In the genomic region with DNA sequence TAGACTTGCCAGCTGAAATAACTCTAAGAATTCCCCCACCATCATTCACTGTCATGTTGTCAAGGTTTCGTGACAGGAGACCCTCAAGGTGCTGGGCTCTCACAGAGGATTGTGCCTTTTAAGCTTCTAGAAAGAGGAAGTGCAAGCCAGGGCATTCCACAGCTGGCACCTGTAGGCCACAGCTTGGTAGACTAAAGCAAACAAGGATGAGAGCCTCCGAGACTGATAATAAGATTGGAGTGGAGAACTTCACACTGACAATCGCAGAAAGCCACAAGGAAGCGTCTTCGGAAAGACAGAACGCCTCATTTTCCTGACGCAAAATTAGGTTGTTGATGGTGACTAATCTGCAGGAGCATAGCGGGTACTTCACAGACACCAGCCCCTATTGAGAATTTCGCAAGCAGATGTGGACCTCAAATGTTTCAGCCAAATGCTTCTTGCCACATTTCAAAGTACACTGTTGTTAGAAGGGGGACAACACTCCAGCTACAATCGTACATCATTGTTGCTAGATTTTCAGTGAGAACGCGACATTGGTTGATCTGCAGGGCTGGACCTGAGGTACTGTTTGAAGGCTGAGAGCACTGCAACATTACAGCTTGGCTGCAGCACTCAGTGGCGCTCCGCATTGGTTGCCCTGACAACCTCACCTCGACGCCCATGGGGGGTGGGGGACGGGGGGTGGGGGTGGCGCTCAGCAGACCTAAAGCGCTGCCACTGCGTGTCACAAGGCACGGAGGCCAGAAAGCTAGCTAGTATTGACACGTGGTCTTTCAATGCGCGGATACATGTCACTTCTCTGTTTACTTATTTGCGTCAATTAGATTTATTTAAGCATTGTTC, we compare ENCODE assay signal across 8 mouse cellular contexts. TPM values are rescaled to one million over a fixed set of nuclear protein-coding genes. Genes with fewer than 3 reads are reported as not detected.
A peak's percentile ranks its signal among the peaks of the same experiment; 100 is the strongest.
DNase-seq lines count a peak whose midpoint lies in the region; ATAC-seq lines count a peak whose summit lies in the region.
"Had no signal": no experiment of that assay in that cellular context is flagged by ENCODE, and none has a peak within 500 bp of the region (broad histone marks: within the 10 kb centered on the region; RNA-seq: fewer than 3 reads in every experiment).

No protein-coding gene starts in this region.

- H3K36me3 ChIP-seq in hindbrain, embryonic 11.5 days (ENCODE audit: control insufficient read depth, insufficient read depth, low read length): no peaks in the 10 kb centered on the region

- H3K9ac ChIP-seq in hindbrain, embryonic 11.5 days (ENCODE audit: low read depth, low read length): no peak overlapping the region

- H3K4me3 ChIP-seq in hindbrain, embryonic 11.5 days (ENCODE audit: low read depth, low read length): no peak overlapping the region
- H3K4me3 ChIP-seq: megakaryocyte, embryonic 14.5 days had no signal

- intact Hi-C loops in left cerebral cortex, postnatal 25 days (cut with DNase I): loop anchor here (5.0 kb wide), 1 partner anchor 69 kb away; a partner anchor contains a TSS
- intact Hi-C loops in left cerebral cortex, postnatal 36 days (cut with DNase I): loop anchor here (5.0 kb wide), 1 partner anchor 69 kb away; a partner anchor contains a TSS

- H3K27me3 ChIP-seq in hindbrain, embryonic 11.5 days (ENCODE audit: control insufficient read depth, insufficient read depth, low read length): peaks cover 23% of the 10 kb centered on the region; the same call in 1 of the 2 replicates

- DNase-seq in left cerebral cortex, postnatal 25 days (ENCODE audit: low spot score in 2 of 2): peak; percentile 2 to 4
- DNase-seq in left cerebral cortex, postnatal 36 days (ENCODE audit: low spot score in 2 of 2): no peak
- DNase-seq in embryo, embryonic 11 days: peak; percentile 70
- DNase-seq in hindbrain, embryonic 11.5 days (ENCODE audit: low spot score): peak; percentile 43
- DNase-seq in lung, postnatal 10 days: peak; percentile 1
- DNase-seq in yolk sac, embryonic 10.5 days (ENCODE audit: low spot score): peak; percentile 1
- no peak for DNase-seq in ovary, postnatal 10 days (ENCODE audit: low spot score)

- no peaks in the 10 kb centered on the region for H3K9me3 ChIP-seq in hindbrain, embryonic 11.5 days (ENCODE audit: control insufficient read depth, low read length)
- H3K9me3 ChIP-seq: megakaryocyte, embryonic 14.5 days had no signal

- no peaks in the 10 kb centered on the region for H3K4me1 ChIP-seq in hindbrain, embryonic 11.5 days (replicated peaks; ENCODE audit: control insufficient read depth, insufficient read depth, low read length)
- H3K4me1 ChIP-seq: megakaryocyte, embryonic 14.5 days had no signal

- WGBS in hindbrain, embryonic 11.5 days: 21% methylated on average over 21 of the region's 25 CpGs

- H3K4me2 ChIP-seq in hindbrain, embryonic 11.5 days (replicated peaks; ENCODE audit: low read depth, low read length): 0 out of 2 replicates have a peak overlapping the region, but pooled peaks have one; percentile 14

- ATAC-seq in hindbrain, embryonic 11.5 days (ENCODE audit: low FRiP score): peak; percentile 89

- no peak overlapping the region for H3K27ac ChIP-seq in hindbrain, embryonic 11.5 days (ENCODE audit: low read depth, low read length)

RNA-seq across cellular contexts. Expression of a gene that starts 32.5 kb away (rescaled TPM):
- total RNA-seq in left cerebral cortex, postnatal 25 days (2021): not detected
- not detected for total RNA-seq in left cerebral cortex, postnatal 36 days (2021)
- not detected in 2 replicates for polyA plus RNA-seq in hindbrain, embryonic 11.5 days (2014; fragmentation: Nextera tagmentation; extraction: Ambion mirVana)

Comparison
In these comparisons a context has a peak if more than half of its experiments do, and no peak if none do; other contexts are left out.
1. DNase-seq: peak in left cerebral cortex, postnatal 25 days (2 of 2), embryo, embryonic 11 days (single experiment), hindbrain, embryonic 11.5 days (single experiment), lung, postnatal 10 days (single experiment) and yolk sac, embryonic 10.5 days (single experiment); none in left cerebral cortex, postnatal 36 days (0 of 2) and ovary, postnatal 10 days (single experiment).